Mouse (Mus musculus) layer of hippocampus, adult 18-20 months (tissue): Measurements from ENCODE around the gene Plin3. TPM values are rescaled to one million over a fixed set of nuclear protein-coding genes. Genes with fewer than 3 reads are reported as not detected.

Experiments
- DNase-seq, 2 experiments: peaks; one replicate each; pipeline ENCODE4 v3.0.0; 2022; ENCODE audit warnings: low spot score in 2 of 2
- microRNA-seq, 2 experiments: library from miRNA; unstranded; fragments of <30 nt; microRNA quantifications; one replicate each; pipeline ENCODE4 v1.2.0; 2021
- total RNA-seq, 2 experiments: library from RNA; stranded (reverse); gene quantifications; 2 replicates each; pipeline ENCODE4 v1.2.3; 2021

The Plin3 gene
- total RNA-seq, 2 experiments from 2014 or later = 19.1 to 21.8 TPM

GRCm38 (mm10) chr17:56251136-56251829 lies 41.4 kb downstream of the Plin3 start:
- peak; percentile 65 to 87 for DNase-seq

- DNase-seq = no peak
Observed at GRCm38 (mm10) chr17:56245608-56246007, 47.1 kb downstream of the Plin3 start.

- peak; percentile 70 to 84 for DNase-seq
Observed at GRCm38 (mm10) chr17:56241541-56242401, 50.9 kb downstream of the Plin3 start.

- DNase-seq = peak; percentile 89 to 92
Observed at GRCm38 (mm10) chr17:56233818-56234469, 58.7 kb downstream of the Plin3 start.

GRCm38 (mm10) chr17:56233389-56233788 lies 59.3 kb downstream of the Plin3 start:
- DNase-seq = no peak

- DNase-seq = peak; percentile 79 to 91
Observed at GRCm38 (mm10) chr17:56229943-56230342, 62.7 kb downstream of the Plin3 start.

Small RNA genes within 50 kb of the gene (microRNA-seq; reads per million reads assigned to microRNA genes)
- 2,283 to 3,942 reads per million in 2 experiments for gene Mir7b

Other genes starting within 250 kb of the Plin3 start
- gene Ubxn6, start 217.8 kb downstream of the Plin3 start, total RNA-seq = 10 to 100 TPM; 85.7 to 90.6 TPM
- 100 to 1,000 TPM; 105 to 107 TPM for gene Hdgfl2, start 213.2 kb downstream of the Plin3 start, total RNA-seq
- 10 to 100 TPM; 16.3 to 16.9 TPM for gene Plin4, start 183.1 kb downstream of the Plin3 start, total RNA-seq
- gene Plin5, start 175.3 kb downstream of the Plin3 start, total RNA-seq = 1 to 10 TPM in 1 of 2 experiments, under 1 TPM in 1; 0.67 to 1.1 TPM
- 1 to 10 TPM in 1 of 2 experiments, under 1 TPM in 1; 0.61 to 1.0 TPM for gene Lrg1, start 170.9 kb downstream of the Plin3 start, total RNA-seq
- gene Sema6b, start 152.5 kb downstream of the Plin3 start, total RNA-seq = 100 to 1,000 TPM; 128 to 130 TPM
- 1 to 10 TPM; 4.6 to 6.1 TPM for gene Tnfaip8l1, start 130.4 kb downstream of the Plin3 start, total RNA-seq
- gene Mydgf, start 109.0 kb downstream of the Plin3 start, total RNA-seq = 10 to 100 TPM; 41.7 to 44.3 TPM
- gene Dpp9, start 74.0 kb downstream of the Plin3 start, total RNA-seq = 10 to 100 TPM; 61.7 to 63.8 TPM
- 10 to 100 TPM; 35.3 TPM for gene Fem1a, start 36.1 kb downstream of the Plin3 start, total RNA-seq
- gene Ticam1, start 16.1 kb downstream of the Plin3 start, total RNA-seq = 1 to 10 TPM; 7.9 to 8.2 TPM
- gene Arrdc5, start 7.4 kb upstream of the Plin3 start, total RNA-seq = not detected
- gene Uhrf1, start 10.4 kb upstream of the Plin3 start, total RNA-seq = under 1 TPM; 0.48 to 0.50 TPM
- gene Kdm4b, start 33.2 kb upstream of the Plin3 start, total RNA-seq = 10 to 100 TPM; 77.3 to 83.1 TPM
- gene Ptprs, start 183.6 kb upstream of the Plin3 start, total RNA-seq = 100 to 1,000 TPM; 608 to 624 TPM
- not detected for gene Znrf4, start 219.6 kb upstream of the Plin3 start, total RNA-seq